Mouse (Mus musculus) MEL (cell line): ENCODE measurements around the gene BC034090. TPM values are rescaled to one million over a fixed set of nuclear protein-coding genes. Genes with fewer than 3 reads are reported as not detected.

Experiments
- DNase-seq: peaks from one replicate; pipeline ENCODE4 v3.0.0; 2011; ENCODE audit warnings: low read depth, low spot score
- H3K27ac ChIP-seq: 2 replicates; pipeline ENCODE4 v1.5.1; 2012; ENCODE audit warnings: low read depth, mild to moderate bottlenecking, control low read depth, low read length, moderate library complexity; ENCODE audit not compliant: control insufficient read depth
- H3K27me3 ChIP-seq, 2 experiments: fragments of 150-350 bp in 1 of 2; sonication (generic) in 1 of 2; 2 replicates each; pipeline ENCODE4 v1.6.1; 2012; ENCODE audit warnings: low read length in 2 of 2, mild to moderate bottlenecking in 2 of 2, improper control_type of control experiment in 1 of 2, moderate library complexity in 1 of 2; ENCODE audit not compliant: insufficient read depth in 2 of 2, control insufficient read depth in 1 of 2
- H3K36me3 ChIP-seq, 2 experiments: 2 replicates each; pipeline ENCODE4 v1.6.1; 2012 to 2014; ENCODE audit warnings: low read length in 2 of 2, improper control_type of control experiment in 1 of 2, inconsistent platforms in 1 of 2, mild to moderate bottlenecking in 1 of 2; ENCODE audit not compliant: insufficient read depth in 2 of 2, control insufficient read depth in 1 of 2
- H3K4me1 ChIP-seq, 2 experiments: fragments of 150-350 bp in 1 of 2; sonication (generic) in 1 of 2; 2 replicates each; pipeline ENCODE4 v1.6.1; 2012; ENCODE audit warnings: low read length in 2 of 2, improper control_type of control experiment in 1 of 2, mild to moderate bottlenecking in 1 of 2; ENCODE audit not compliant: insufficient read depth in 2 of 2, control insufficient read depth in 1 of 2
- H3K4me3 ChIP-seq, 2 experiments: fragments of 150-350 bp in 1 of 2; sonication (generic) in 1 of 2; 2 replicates each; pipeline ENCODE4 v1.5.1; 2012; ENCODE audit warnings: low read depth in 2 of 2, low read length in 2 of 2, mild to moderate bottlenecking in 2 of 2, moderate library complexity in 2 of 2, control low read depth in 1 of 2, improper control_type of control experiment in 1 of 2; ENCODE audit not compliant: control insufficient read depth in 1 of 2, insufficient read depth in 1 of 2
- H3K79me2 ChIP-seq: 2 replicates; pipeline ENCODE4 v1.6.1; 2012; ENCODE audit warnings: mild to moderate bottlenecking, low read length, moderate library complexity; ENCODE audit not compliant: control insufficient read depth, poor library complexity, insufficient read depth
- H3K9ac ChIP-seq: 2 replicates; pipeline ENCODE4 v1.6.1; 2012; ENCODE audit warnings: low read depth, mild to moderate bottlenecking, control low read depth, low read length, moderate library complexity; ENCODE audit not compliant: control insufficient read depth, poor library complexity, severe bottlenecking
- H3K9me3 ChIP-seq: fragments of 150-350 bp; sonication (generic); replicated peaks from 2 replicates; pipeline ENCODE4 v1.6.1; 2012; ENCODE audit warnings: mild to moderate bottlenecking, low read length, improper control_type of control experiment, moderate library complexity; ENCODE audit not compliant: insufficient read depth
- BHLHE40 ChIP-seq: IDR thresholded peaks from 2 replicates; pipeline ENCODE4 v1.6.1; 2012; ENCODE audit warnings: low read depth, mild to moderate bottlenecking, inconsistent platforms, low read length, improper control_type of control experiment, borderline replicate concordance
- CHD1 ChIP-seq: IDR thresholded peaks from 2 replicates; pipeline ENCODE4 v1.6.1; 2012; ENCODE audit warnings: low read depth, mild to moderate bottlenecking, inconsistent platforms, low read length, improper control_type of control experiment
- CTCF ChIP-seq, 3 experiments: IDR thresholded peaks in 2 of 3; conservative IDR thresholded peaks in 1 of 3; 2 replicates each; pipeline ENCODE4 v1.5.1; 2011 to 2012; ENCODE audit warnings: low read length in 3 of 3, low read depth in 2 of 3, mild to moderate bottlenecking in 2 of 3, improper control_type of control experiment in 1 of 3, inconsistent platforms in 1 of 3, mixed read lengths in 1 of 3, moderate library complexity in 1 of 3; ENCODE audit not compliant: control insufficient read depth in 1 of 3, insufficient read depth in 1 of 3, poor library complexity in 1 of 3, severe bottlenecking in 1 of 3
- E2F4 ChIP-seq: IDR thresholded peaks from 2 replicates; pipeline ENCODE4 v1.6.1; 2011; ENCODE audit warnings: low read depth, low read length, improper control_type of control experiment, borderline replicate concordance
- EP300 ChIP-seq, 2 experiments: IDR thresholded peaks; 2 replicates each; pipeline ENCODE4 v1.6.1; 2011; ENCODE audit warnings: improper control_type of control experiment in 2 of 2, low read length in 2 of 2, low read depth in 1 of 2, mild to moderate bottlenecking in 1 of 2
- ETS1 ChIP-seq: IDR thresholded peaks from 2 replicates; pipeline ENCODE4 v1.6.1; 2012; ENCODE audit warnings: low read depth, mild to moderate bottlenecking, inconsistent platforms, low read length, improper control_type of control experiment, moderate library complexity
- GABPA ChIP-seq: IDR thresholded peaks from 2 replicates; pipeline ENCODE4 v1.6.1; 2012; ENCODE audit warnings: low read depth, mild to moderate bottlenecking, inconsistent platforms, low read length, improper control_type of control experiment, moderate library complexity
- GATA1 ChIP-seq: IDR thresholded peaks from 2 replicates; pipeline ENCODE4 v1.6.1; 2011; ENCODE audit warnings: low read depth, low read length, improper control_type of control experiment
- HCFC1 ChIP-seq: IDR thresholded peaks from 2 replicates; pipeline ENCODE4 v1.6.1; 2012; ENCODE audit warnings: low read depth, mild to moderate bottlenecking, inconsistent platforms, low read length, improper control_type of control experiment, moderate library complexity
- JUND ChIP-seq: IDR thresholded peaks from 2 replicates; pipeline ENCODE4 v1.6.1; 2011; ENCODE audit warnings: low read depth, mild to moderate bottlenecking, improper control_type of control experiment, low read length
- KAT2A ChIP-seq: conservative IDR thresholded peaks from 2 replicates; pipeline ENCODE4 v1.6.1; 2012; ENCODE audit warnings: low read depth, low read length, improper control_type of control experiment, inconsistent platforms
- MAFK ChIP-seq: IDR thresholded peaks from 2 replicates; pipeline ENCODE4 v1.6.1; 2011; ENCODE audit warnings: low read depth, mild to moderate bottlenecking, low read length, improper control_type of control experiment, borderline replicate concordance
- MAZ ChIP-seq: IDR thresholded peaks from 2 replicates; pipeline ENCODE4 v1.6.1; 2012; ENCODE audit warnings: low read depth, mild to moderate bottlenecking, inconsistent platforms, low read length, improper control_type of control experiment
- MEF2A ChIP-seq: IDR thresholded peaks from 2 replicates; pipeline ENCODE4 v1.6.1; 2014; ENCODE audit warnings: low read depth, mild to moderate bottlenecking, inconsistent platforms, low read length, improper control_type of control experiment; ENCODE audit not compliant: poor library complexity, insufficient replicate concordance, severe bottlenecking; ENCODE audit errors: extremely low read depth
- MYB ChIP-seq: IDR thresholded peaks from 2 replicates; pipeline ENCODE4 v1.6.1; 2011; ENCODE audit warnings: mild to moderate bottlenecking, low read depth, low read length, improper control_type of control experiment
- MYC ChIP-seq: IDR thresholded peaks from 2 replicates; pipeline ENCODE4 v1.6.1; 2011; ENCODE audit warnings: low read depth, mild to moderate bottlenecking, low read length, improper control_type of control experiment, moderate library complexity
- POLR2AphosphoS2 ChIP-seq: IDR thresholded peaks from 2 replicates; pipeline ENCODE4 v1.6.1; 2011; ENCODE audit warnings: low read length, improper control_type of control experiment
- RAD21 ChIP-seq: IDR thresholded peaks from 2 replicates; pipeline ENCODE4 v1.6.1; 2011; ENCODE audit warnings: mild to moderate bottlenecking, low read depth, low read length, improper control_type of control experiment
- RCOR1 ChIP-seq: IDR thresholded peaks from 2 replicates; pipeline ENCODE4 v1.6.1; 2012; ENCODE audit warnings: low read depth, mild to moderate bottlenecking, inconsistent platforms, low read length, improper control_type of control experiment
- SIN3A ChIP-seq: IDR thresholded peaks from 2 replicates; pipeline ENCODE4 v1.6.1; 2012; ENCODE audit warnings: low read length, improper control_type of control experiment, inconsistent platforms
- SMC3 ChIP-seq: IDR thresholded peaks from 2 replicates; pipeline ENCODE4 v1.6.1; 2011; ENCODE audit warnings: low read depth, low read length, improper control_type of control experiment
- TAL1 ChIP-seq: IDR thresholded peaks from 2 replicates; pipeline ENCODE4 v1.6.1; 2012; ENCODE audit warnings: mild to moderate bottlenecking, inconsistent platforms, low read length, moderate library complexity, mixed read lengths
- TBP ChIP-seq: IDR thresholded peaks from 2 replicates; pipeline ENCODE4 v1.8.0; 2011; ENCODE audit warnings: low read depth, low read length, improper control_type of control experiment
- UBTF ChIP-seq: IDR thresholded peaks from 2 replicates; pipeline ENCODE4 v1.6.1; 2012; ENCODE audit warnings: low read depth, mild to moderate bottlenecking, inconsistent platforms, low read length, improper control_type of control experiment, moderate library complexity, borderline replicate concordance; ENCODE audit not compliant: insufficient read depth
- USF2 ChIP-seq, 2 experiments: IDR thresholded peaks; 2 replicates each; pipeline ENCODE4 v1.6.1; 2011 to 2012; ENCODE audit warnings: improper control_type of control experiment in 2 of 2, low read length in 2 of 2, borderline replicate concordance in 1 of 2, inconsistent platforms in 1 of 2, low read depth in 1 of 2, mild to moderate bottlenecking in 1 of 2; ENCODE audit not compliant: insufficient read depth in 1 of 2
- ZKSCAN1 ChIP-seq: IDR thresholded peaks from 2 replicates; pipeline ENCODE4 v1.6.1; 2012; ENCODE audit warnings: low read depth, mild to moderate bottlenecking, inconsistent platforms, low read length, improper control_type of control experiment, moderate library complexity
- ZMIZ1 ChIP-seq: IDR thresholded peaks from 2 replicates; pipeline ENCODE4 v1.6.1; 2012; ENCODE audit warnings: low read depth, mild to moderate bottlenecking, inconsistent platforms, low read length, improper control_type of control experiment, moderate library complexity
- ZNF384 ChIP-seq: IDR thresholded peaks from 2 replicates; pipeline ENCODE4 v1.6.1; 2012; ENCODE audit warnings: low read depth, mild to moderate bottlenecking, inconsistent platforms, low read length, improper control_type of control experiment
- polyA plus RNA-seq, 2 experiments: library from polyadenylated mRNA; stranded (reverse) in 1 of 2; unstranded in 1 of 2; fragments of >175 nt in 1 of 2; fragments of >200 nt in 1 of 2; gene quantifications; 2 replicates each; pipeline versions ENCODE4 v1.2.1 to v1.2.4; 2012; ENCODE audit warnings: low replicate concordance in 2 of 2, low read depth in 1 of 2; ENCODE audit not compliant: insufficient read length in 2 of 2, insufficient read depth in 1 of 2, missing spikeins in 1 of 2
- total RNA-seq: library from RNA; depleted of rRNA; stranded (reverse); fragments of 300-350 nt; gene quantifications from 2 replicates; pipeline ENCODE4 v1.2.3, GENCODE M21; 2012

BC034090 gene
- total and polyA plus RNA-seq, 3 experiments, result 0.12 to 0.28 TPM; not detected in 1

DNA sequence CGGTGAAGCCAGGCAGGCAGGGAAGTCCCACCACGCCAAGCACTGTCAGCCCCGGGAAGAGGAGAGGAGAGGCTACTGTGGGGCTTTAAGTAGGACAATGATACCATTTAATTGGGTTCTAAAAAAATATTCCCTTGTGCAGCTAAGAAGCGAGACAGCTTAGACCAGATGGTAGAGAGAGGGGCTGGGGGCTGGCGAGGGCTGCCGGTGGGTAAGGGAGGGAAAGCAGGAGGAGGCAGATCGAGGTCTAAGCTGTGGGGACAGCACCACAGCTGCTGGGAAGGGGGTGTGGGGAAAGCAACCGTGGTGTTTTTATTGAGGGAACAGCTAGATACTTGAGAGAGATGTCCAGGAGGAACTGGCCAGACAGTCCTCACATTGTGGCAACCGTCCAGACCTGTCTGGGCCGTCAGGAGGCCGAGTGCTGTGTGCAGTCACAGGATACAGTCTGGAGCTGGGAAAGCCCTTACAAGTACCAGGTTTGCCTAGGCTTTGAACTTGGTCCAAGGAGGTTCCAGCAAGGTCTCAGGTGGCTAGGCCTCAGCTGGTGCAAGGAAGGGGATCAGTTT, 22.1 kb downstream of the BC034090 start:
- H3K4me1 ChIP-seq, result peaks cover 2 to 12% of the 10 kb centered on the region in 2 experiments; a peak in 3 of 4 replicates
- TF ChIP-seq UBTF, result no peak
- no peak for TF ChIP-seq MAFK
- no peak for TF ChIP-seq TAL1
- no peak for TF ChIP-seq CTCF (IDR thresholded peaks at IDR 0.05 in 2 of 3, conservative IDR thresholded peaks at IDR 0.05 in 1 of 3; ENCODE audit: control insufficient read depth in 1 of 3, insufficient read depth in 1 of 3, low read depth in 2 of 3, low read length in 3 of 3, poor library complexity in 1 of 3, severe bottlenecking in 1 of 3)
- TF ChIP-seq ETS1, result no peak
- no peak for TF ChIP-seq HCFC1
- no peak for TF ChIP-seq E2F4
- no peak for TF ChIP-seq MAZ
- no peak for TF ChIP-seq RCOR1
- TF ChIP-seq MEF2A, result no peak
- TF ChIP-seq USF2 (IDR thresholded peaks at IDR 0.05; ENCODE audit: borderline replicate concordance in 1 of 2, insufficient read depth in 1 of 2, low read depth in 1 of 2, low read length in 2 of 2), result no peak
- no peak for TF ChIP-seq SIN3A
- TF ChIP-seq MYB, result no peak
- TF ChIP-seq POLR2AphosphoS2, result no peak
- TF ChIP-seq GATA1, result no peak
- no peak for TF ChIP-seq CHD1
- no peak for TF ChIP-seq MYC
- no peak for TF ChIP-seq EP300 (IDR thresholded peaks at IDR 0.05; ENCODE audit: low read depth in 1 of 2, low read length in 2 of 2)
- no peaks in the 10 kb centered on the region for H3K9me3 ChIP-seq
- H3K36me3 ChIP-seq, result peaks cover 0 to 7% of the 10 kb centered on the region in 2 experiments; a peak in 2 of 4 replicates
- H3K79me2 ChIP-seq, result no peaks in the 10 kb centered on the region
- DNase-seq, result no peak
- H3K4me3 ChIP-seq, result no peak overlapping the region
- no peaks in the 10 kb centered on the region for H3K27me3 ChIP-seq
- no peak overlapping the region for H3K9ac ChIP-seq
- H3K27ac ChIP-seq, result no peak overlapping the region

DNA sequence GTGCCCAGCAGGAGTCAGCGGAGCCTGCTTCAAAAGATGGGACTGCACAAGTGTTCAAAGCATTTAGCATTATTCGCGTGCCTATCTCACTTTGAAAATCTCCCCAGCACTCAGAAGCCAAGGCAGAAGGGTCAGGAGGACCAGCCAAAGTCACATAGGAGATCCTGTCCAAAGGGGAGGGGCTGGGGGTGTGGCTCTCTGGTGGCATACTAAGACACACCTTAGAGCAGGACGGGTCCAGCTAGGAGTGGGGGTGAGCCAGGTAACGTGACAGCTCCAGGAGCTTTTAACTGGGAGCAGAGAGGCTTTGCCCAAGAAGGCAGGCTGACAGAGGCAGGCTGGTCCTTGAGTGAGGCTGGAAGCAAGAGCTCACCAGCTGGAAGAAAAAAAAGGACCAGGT, 25.3 kb downstream of the BC034090 start:
- no peak for TF ChIP-seq ZKSCAN1
- no peak for TF ChIP-seq BHLHE40
- no peak for TF ChIP-seq UBTF
- no peak for TF ChIP-seq TBP
- no peak for TF ChIP-seq KAT2A
- no peak for TF ChIP-seq HCFC1
- no peak for TF ChIP-seq ZMIZ1
- no peak for TF ChIP-seq GATA1
- no peak for TF ChIP-seq E2F4
- no peak for TF ChIP-seq ZNF384
- TF ChIP-seq RAD21, result no peak
- no peak for TF ChIP-seq MAFK
- TF ChIP-seq MAZ, result no peak
- TF ChIP-seq SMC3, result no peak
- no peak for TF ChIP-seq GABPA
- no peak for TF ChIP-seq JUND
- no peak for TF ChIP-seq MYC
- TF ChIP-seq CHD1, result no peak
- TF ChIP-seq SIN3A, result no peak
- TF ChIP-seq EP300 (IDR thresholded peaks at IDR 0.05; ENCODE audit: low read depth in 1 of 2, low read length in 2 of 2), result no peak
- Histone ChIP-seq H3K27me3 (no peaks in the 10 kb centered on the region), H3K4me3 (no peak overlapping the region), H3K9ac (no peak overlapping the region), H3K4me1 (peaks cover 2 to 12% of the 10 kb centered on the region in 2 experiments; a peak in 3 of 4 replicates), H3K27ac (no peak overlapping the region), H3K9me3 (no peaks in the 10 kb centered on the region), H3K36me3 (peaks cover 0 to 7% of the 10 kb centered on the region in 2 experiments; a peak in 2 of 4 replicates), H3K79me2 (no peaks in the 10 kb centered on the region)
- no peak for DNase-seq
